Mouse (Mus musculus) adipocyte (in vitro differentiated cells): ENCODE measurements around the gene Pola1.

Source experiments
- DNase-seq: peaks from one replicate; pipeline ENCODE4 v3.0.0-alpha.2; 2016; ENCODE audit warnings: low spot score

Pola1 gene

DNA sequence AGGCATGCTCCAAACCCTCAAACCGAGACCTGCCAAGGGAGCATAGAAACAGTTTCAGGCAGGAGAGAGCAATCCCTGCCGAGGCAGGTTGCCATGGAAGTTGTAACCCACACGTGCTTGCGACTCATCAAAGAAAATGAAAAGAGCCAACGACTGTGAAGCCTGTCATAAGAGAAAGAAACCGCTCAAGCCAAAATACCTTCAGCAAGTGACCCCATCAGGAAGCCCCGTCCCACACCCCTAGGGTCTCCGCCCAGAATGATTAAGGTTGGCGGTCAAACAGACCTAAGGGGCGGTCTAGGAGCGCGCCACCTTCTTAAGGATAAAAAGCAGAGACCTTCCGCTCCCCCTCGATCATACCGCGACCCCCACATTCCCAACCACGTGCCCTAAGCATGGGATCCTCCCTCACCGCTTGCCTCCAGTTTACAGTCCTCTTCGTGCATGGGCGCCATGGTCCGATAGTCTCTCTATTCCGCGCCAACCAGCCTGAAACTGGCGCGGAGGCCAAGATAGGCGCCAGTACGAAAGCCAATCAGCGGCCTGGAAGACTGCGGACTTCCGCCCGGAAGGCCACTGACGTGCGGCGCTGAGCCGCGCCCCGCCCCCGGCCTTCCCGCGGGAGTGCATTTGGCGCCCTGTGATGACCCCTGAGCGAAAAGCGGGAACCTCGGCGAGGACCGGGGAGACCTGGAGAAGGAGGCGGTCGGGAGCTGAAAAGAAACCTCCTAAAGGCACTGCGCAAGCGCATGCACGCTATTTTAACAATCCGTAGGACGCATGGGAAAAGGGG is at the start of gene Pola1:
Pola1 (minus strand) TSS at position 499 of the 793 bp plus-strand sequence.
- DNase-seq: peak; percentile 87

DNA sequence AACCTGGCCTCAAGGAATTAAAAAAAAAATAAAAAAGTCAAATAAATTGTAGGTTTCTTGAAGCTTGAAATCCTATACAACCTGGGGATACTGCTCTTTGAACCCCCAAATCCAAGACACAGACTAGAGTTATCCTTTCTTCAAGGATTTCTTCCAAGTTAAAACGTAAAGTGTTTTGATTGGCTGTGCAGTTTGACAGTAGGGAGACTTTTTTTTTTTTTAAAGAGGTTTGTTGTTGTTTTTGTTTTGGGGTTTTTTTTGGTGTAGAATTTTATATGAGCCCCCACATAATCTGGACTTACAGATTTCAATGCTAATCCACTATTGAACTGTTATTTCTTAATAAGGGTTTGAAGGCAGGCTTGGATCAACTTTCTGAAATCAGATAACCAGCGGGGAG is 44.3 kb upstream of the Pola1 start:
- DNase-seq: no peak

- peak; percentile 2 for DNase-seq
Observed at GRCm38 (mm10) chrX:93674836-93675795, 43.2 kb upstream of the Pola1 start.

DNA sequence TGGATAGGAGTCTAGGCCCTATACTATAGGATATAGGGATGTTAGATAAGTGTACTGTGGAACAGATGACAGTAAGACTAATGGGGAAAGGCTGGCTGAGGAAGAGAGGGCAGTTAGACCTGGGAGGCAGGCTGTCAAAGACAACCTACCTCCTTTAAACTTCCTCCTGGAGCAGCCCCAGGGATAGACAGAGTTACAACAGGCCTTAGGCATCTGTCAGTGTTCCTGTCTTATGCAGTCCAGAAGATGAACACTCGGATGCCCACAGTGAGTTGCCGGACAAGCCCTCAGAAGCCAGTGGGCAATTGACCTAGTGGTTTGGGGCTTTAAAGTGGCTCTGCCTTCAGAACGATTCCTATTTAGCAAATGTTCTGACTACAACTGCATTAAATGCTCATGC is 42.5 kb upstream of the Pola1 start:
- DNase-seq: no peak

DNA sequence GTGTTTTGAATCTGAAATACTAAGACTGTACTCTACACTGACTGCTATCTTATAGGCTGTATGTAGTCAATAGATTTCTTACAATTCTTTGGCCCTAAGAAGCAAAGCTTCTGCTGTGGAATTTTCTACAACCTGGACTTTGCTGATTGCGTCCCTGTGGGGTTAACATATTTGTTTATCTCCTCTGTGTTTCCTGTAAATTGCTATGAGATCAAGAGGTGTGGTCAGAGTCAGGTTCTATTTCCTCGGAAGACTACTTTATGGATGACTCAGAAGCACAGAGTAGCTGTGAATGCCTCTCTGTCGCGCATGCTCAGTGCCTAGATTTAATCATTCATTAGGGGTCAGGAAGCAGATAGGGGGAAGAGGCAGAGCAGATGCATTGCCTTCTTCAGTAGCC is 32.8 kb upstream of the Pola1 start:
- no peak for DNase-seq

GRCm38 (mm10) chrX:93663919-93664586 is 32.1 kb upstream of the Pola1 start:
- no peak for DNase-seq

GRCm38 (mm10) chrX:93655153-93655552 is 23.2 kb upstream of the Pola1 start:
- DNase-seq: no peak

GRCm38 (mm10) chrX:93654218-93655002 is 22.5 kb upstream of the Pola1 start, which contains the start of gene Pcyt1b:
Pcyt1b (plus strand) TSS chrX:93654863.
- DNase-seq: no peak

- DNase-seq: no peak
Observed at GRCm38 (mm10) chrX:93650738-93651137, 18.8 kb upstream of the Pola1 start.

- no peak for DNase-seq
Observed at GRCm38 (mm10) chrX:93644022-93644421, 12.1 kb upstream of the Pola1 start.

DNA sequence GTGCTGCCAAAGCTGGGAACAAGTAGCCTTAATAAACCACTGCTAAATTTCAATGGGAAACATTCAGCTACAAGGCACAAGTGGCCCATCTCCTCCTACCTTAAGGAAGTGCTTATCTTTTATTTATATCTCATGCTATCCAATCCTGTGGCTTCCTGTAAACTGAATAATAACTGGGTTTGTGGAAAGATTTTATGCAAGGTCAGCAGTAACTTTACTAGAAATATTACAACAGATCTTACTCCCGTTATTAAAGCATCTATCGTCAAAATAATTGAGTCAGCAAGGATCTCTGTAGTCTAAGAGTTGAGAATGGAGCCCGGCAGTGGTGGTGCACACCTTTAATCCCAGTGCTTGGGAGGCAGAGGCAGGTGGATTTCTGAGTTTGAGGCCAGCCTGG is 11.6 kb upstream of the Pola1 start:
- DNase-seq: no peak

- peak; percentile 61 for DNase-seq
Observed at GRCm38 (mm10) chrX:93634861-93635375, 3.0 kb upstream of the Pola1 start.

GRCm38 (mm10) chrX:93630256-93630655 is 1.7 kb downstream of the Pola1 start:
- peak; percentile 53 for DNase-seq

- no peak for DNase-seq
Observed at GRCm38 (mm10) chrX:93602214-93602613, 29.7 kb downstream of the Pola1 start.

DNA sequence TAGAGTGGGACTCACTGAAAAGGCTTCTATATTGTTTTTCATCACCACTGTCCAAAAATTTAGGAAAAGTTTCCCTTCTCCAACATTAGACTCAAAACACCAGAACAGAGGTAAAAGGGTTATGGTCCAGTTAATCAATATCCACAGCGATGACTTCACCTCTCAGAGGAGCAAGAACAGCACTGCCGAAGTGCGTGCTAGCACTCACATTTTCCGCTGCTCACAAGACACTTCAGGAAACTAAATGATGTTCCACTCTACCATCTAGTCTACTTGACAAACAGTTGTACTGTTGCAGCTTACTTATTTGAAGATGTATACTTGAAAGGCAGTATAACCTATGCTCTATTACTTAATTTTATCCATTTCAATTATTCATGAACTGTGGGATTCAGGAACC is 37.7 kb downstream of the Pola1 start:
- no peak for DNase-seq

- no peak for DNase-seq
Observed at GRCm38 (mm10) chrX:93580931-93581330, 51.0 kb downstream of the Pola1 start.

- peak; percentile 26 for DNase-seq
Observed at GRCm38 (mm10) chrX:93557171-93557570, 74.8 kb downstream of the Pola1 start.

DNA sequence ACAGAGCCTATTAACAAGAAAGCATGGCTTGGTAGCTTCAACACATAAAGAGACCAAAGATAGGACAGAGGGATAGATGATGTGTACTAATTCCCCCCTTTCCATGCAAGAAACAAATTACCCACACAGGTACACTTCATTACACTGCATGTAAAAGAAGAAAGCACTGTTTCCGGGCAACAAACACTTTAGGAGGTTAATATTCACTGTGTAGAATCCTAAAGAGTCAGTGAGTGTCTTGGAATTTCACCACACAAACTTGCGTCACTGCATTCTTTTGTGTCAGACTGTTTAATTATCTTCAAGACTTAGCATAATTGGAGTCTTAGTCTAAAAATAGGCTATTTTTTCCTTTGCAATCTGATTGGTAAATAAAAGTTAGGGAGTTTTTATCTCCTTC is 92.2 kb downstream of the Pola1 start:
- DNase-seq: no peak

- no peak for DNase-seq
Observed at GRCm38 (mm10) chrX:93502865-93503353, 129.0 kb downstream of the Pola1 start.

DNA sequence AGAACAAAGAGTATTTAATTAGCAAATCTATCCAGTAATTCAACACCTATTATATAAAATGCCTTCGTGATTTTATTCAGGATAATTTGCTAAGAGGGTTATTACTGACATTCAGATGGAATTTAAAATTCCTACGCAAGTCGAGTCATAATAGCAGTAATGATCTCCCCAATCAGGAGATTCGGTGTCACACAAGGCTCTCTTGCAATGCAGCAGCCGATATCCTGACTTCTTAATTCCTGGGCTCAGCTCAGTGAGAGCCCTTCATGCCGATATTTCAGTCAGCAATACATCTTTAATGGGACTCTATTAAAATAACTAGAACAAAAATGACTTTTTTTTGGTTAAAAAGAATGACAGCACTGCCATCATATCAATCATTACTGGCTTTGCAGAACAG is 134.4 kb downstream of the Pola1 start:
- DNase-seq: no peak

DNA sequence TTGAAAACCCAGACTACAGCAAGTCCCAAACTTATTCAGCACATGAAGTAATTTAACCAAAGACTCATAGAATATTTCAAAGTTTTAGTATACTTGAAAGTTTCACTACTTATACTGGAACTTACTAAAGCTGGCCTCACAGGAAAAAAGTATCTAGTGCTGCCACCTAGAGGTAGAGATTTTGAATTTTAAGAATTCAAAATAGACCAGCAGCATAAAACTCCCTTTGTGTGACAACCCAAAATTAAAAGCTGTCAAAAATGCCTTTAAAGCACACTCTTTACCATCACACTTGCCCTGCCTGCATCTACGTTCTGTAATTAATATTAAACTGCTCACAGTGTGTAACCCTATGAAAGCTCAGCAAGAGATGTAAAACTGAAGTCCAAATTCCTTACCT is 166.2 kb downstream of the Pola1 start:
- peak; percentile 47 for DNase-seq
